In genomic region chr10:86482496-86482895, GRCm38 (mm10) we compare ENCODE assay signal across 24 mouse cellular contexts. TPM values are rescaled to one million over a fixed set of nuclear protein-coding genes. Genes with fewer than 3 reads are reported as not detected.
DNase-seq lines count a peak whose midpoint lies in the region; ATAC-seq and TF ChIP-seq lines count a peak whose summit lies in the region.
"Had no signal": no experiment of that assay in that cellular context is flagged by ENCODE, and none has a peak within 500 bp of the region (broad histone marks: within the 10 kb centered on the region; RNA-seq: fewer than 3 reads in every experiment).

No protein-coding gene starts in this region.

- no peak overlapping the region for H3K4me3 ChIP-seq in liver, adult 2 months (ENCODE audit: insufficient read depth, low read depth, low read length)
- H3K4me3 ChIP-seq in liver, embryonic 12.5 days: no peak overlapping the region
- H3K4me3 ChIP-seq in limb, embryonic 10.5 days: no peak overlapping the region
- H3K4me3 ChIP-seq: embryonic facial prominence, embryonic 15.5 days; forebrain, embryonic 12.5 days; heart, adult 2 months; heart, embryonic 15.5 days; hindbrain, embryonic 10.5 days had no signal

- no peaks in the 10 kb centered on the region for H3K9me3 ChIP-seq in liver, embryonic 12.5 days (replicated peaks)
- H3K9me3 ChIP-seq in limb, embryonic 10.5 days (replicated peaks): no peaks in the 10 kb centered on the region
- H3K9me3 ChIP-seq: embryonic facial prominence, embryonic 15.5 days; forebrain, embryonic 12.5 days; heart, embryonic 15.5 days; hindbrain, embryonic 10.5 days had no signal

- TF ChIP-seq POLR2A in liver, adult 2 months (IDR thresholded peaks at IDR 0.05; ENCODE audit: extremely low read depth, insufficient read depth, low read length): no peak

- no peak overlapping the region for H3K9ac ChIP-seq in liver, adult 2 months (ENCODE audit: low read depth, low read length)
- no peak overlapping the region for H3K9ac ChIP-seq in liver, embryonic 12.5 days
- H3K9ac ChIP-seq: embryonic facial prominence, embryonic 15.5 days; forebrain, embryonic 12.5 days; heart, embryonic 15.5 days; hindbrain, embryonic 14.5 days had no signal

- no peaks in the 10 kb centered on the region for H3K4me1 ChIP-seq in liver, adult 2 months (ENCODE audit: control insufficient read depth, insufficient read depth, low read length)
- no peaks in the 10 kb centered on the region for H3K4me1 ChIP-seq in liver, embryonic 12.5 days
- H3K4me1 ChIP-seq in limb, embryonic 10.5 days: peaks cover 36% of the 10 kb centered on the region
- H3K4me1 ChIP-seq: heart, embryonic 15.5 days had no signal

- H3K4me2 ChIP-seq in liver, embryonic 12.5 days: no peak overlapping the region
- H3K4me2 ChIP-seq: embryonic facial prominence, embryonic 15.5 days; forebrain, embryonic 12.5 days; heart, embryonic 11.5 days; heart, embryonic 15.5 days; hindbrain, embryonic 14.5 days had no signal

- no peak for TF ChIP-seq CTCF in liver, adult 2 months (IDR thresholded peaks at IDR 0.05; ENCODE audit: low read depth, low read length)

- H3K27ac ChIP-seq in liver, adult 2 months (replicated peaks; ENCODE audit: insufficient read depth, low read depth, low read length): no peak overlapping the region
- H3K27ac ChIP-seq in liver, embryonic 12.5 days: no peak overlapping the region
- H3K27ac ChIP-seq in limb, embryonic 10.5 days: peak overlapping the region; percentile 80
- H3K27ac ChIP-seq: embryonic facial prominence, embryonic 15.5 days; forebrain, embryonic 12.5 days; heart, adult 2 months; heart, embryonic 15.5 days; hindbrain, embryonic 10.5 days; hindbrain, embryonic 14.5 days had no signal

- 74% methylated on average over 1 of the region's 1 CpGs for WGBS in liver, adult 2 months
- 64% methylated on average over 1 of the region's 1 CpGs for WGBS in liver, embryonic 12.5 days (ENCODE audit: insufficient replicate concordance)
- 56% methylated on average over 1 of the region's 1 CpGs for WGBS in limb, embryonic 10.5 days

- H3K79me2 ChIP-seq in liver, adult 2 months (ENCODE audit: control insufficient read depth, insufficient read depth, low read length): no peaks in the 10 kb centered on the region

- H3K27me3 ChIP-seq in liver, adult 2 months (ENCODE audit: control insufficient read depth, insufficient read depth, low read length): no peaks in the 10 kb centered on the region
- 0 out of 2 replicates have a peak, but pooled peaks cover 3% of the 10 kb centered on the region for H3K27me3 ChIP-seq in liver, embryonic 12.5 days (replicated peaks)
- no peaks in the 10 kb centered on the region for H3K27me3 ChIP-seq in limb, embryonic 10.5 days (ENCODE audit: low read depth, poor library complexity, severe bottlenecking)
- H3K27me3 ChIP-seq: embryonic facial prominence, embryonic 15.5 days; forebrain, embryonic 12.5 days; heart, embryonic 15.5 days had no signal

- DNase-seq in embryo, embryonic 10.5 days (ENCODE audit: low spot score): peak; percentile 5
- no peak for DNase-seq in embryo, embryonic 11 days
- peak; percentile 21 for DNase-seq in liver, adult 2 months (ENCODE audit: extremely low read depth, low read depth, low spot score)
- DNase-seq in limb, embryonic 10.5 days (ENCODE audit: low spot score): no peak
- no peak for DNase-seq in heart, postnatal 36 days
- no peak for DNase-seq in c-Kit-positive CD71-positive TER-119-positive erythroid progenitor cells, embryonic 14.5 days (ENCODE audit: low spot score)
- DNase-seq: adrenal gland, postnatal 10 days; B cell, adult 2 months; cerebellum, adult 11-12 months; cerebellum, adult 9-10 months; cerebellum, postnatal 36 days; gastrocnemius, postnatal 14 days; heart, adult 2 months; heart, postnatal 14 days had no signal

- ATAC-seq in liver, embryonic 12.5 days: no peak
- ATAC-seq: CD4-positive, CD25-positive, alpha-beta regulatory T cell, adult 4 months; forebrain, embryonic 16.5 days had no signal

- intact Hi-C loops in heart, postnatal 36 days (cut with DNase I): no loop called here

- no peaks in the 10 kb centered on the region for H3K36me3 ChIP-seq in liver, adult 2 months (ENCODE audit: control insufficient read depth, insufficient read depth, low read length)
- no peaks in the 10 kb centered on the region for H3K36me3 ChIP-seq in liver, embryonic 12.5 days
- H3K36me3 ChIP-seq in limb, embryonic 10.5 days: no peaks in the 10 kb centered on the region
- H3K36me3 ChIP-seq: embryonic facial prominence, embryonic 15.5 days; forebrain, embryonic 12.5 days; heart, embryonic 15.5 days; hindbrain, embryonic 10.5 days had no signal

RNA-seq across cellular contexts. Expression of gene Syn3, which starts 16.2 kb away (rescaled TPM):
- 0.83 and 1.1 TPM in 2 replicates for total RNA-seq in liver, adult 2 months (2014; rRNA removed)
- 0.81 and 1.3 TPM in 2 replicates for polyA plus RNA-seq in liver, adult 2 months (2012; rRNA removed)
- 0.42 and 0.57 TPM in 2 replicates for polyA plus RNA-seq in liver, embryonic 12.5 days (2016; fragmentation: Nextera tagmentation; extraction: Ambion mirVana)
- polyA plus RNA-seq in limb, embryonic 10.5 days (2016; fragmentation: Nextera tagmentation; extraction: Ambion mirVana): 2.1 and 3.6 TPM in 2 replicates
- under 1 TPM; 0.22 to 0.39 TPM for total RNA-seq in heart, postnatal 36 days (2021)
- total RNA-seq: MEL had no signal

Comparison
In these comparisons a context has a peak if more than half of its experiments do, and no peak if none do; other contexts are left out.
1. DNase-seq: peak in embryo, embryonic 10.5 days (single experiment) and liver, adult 2 months (single experiment); none in embryo, embryonic 11 days (single experiment), limb, embryonic 10.5 days (single experiment), heart, postnatal 36 days (0 of 2) and c-Kit-positive CD71-positive TER-119-positive erythroid progenitor cells, embryonic 14.5 days (single experiment).